Mouse (Mus musculus): Measurements from ENCODE around the gene Rnf41. TPM values are rescaled to one million over a fixed set of nuclear protein-coding genes. Genes with fewer than 3 reads are reported as not detected.

Gene Rnf41
- polyA plus RNA-seq, 1 experiment: 18.3 TPM

- 61% methylated on average over 5 of the region's 5 CpGs for WGBS
- DNase-seq (ENCODE audit: low read depth, low spot score): no peak
These were observed 30.9 kb upstream of the Rnf41 start for GRCm38 (mm10) chr10:128380565-128380964.

GRCm38 (mm10) chr10:128382482-128382881, 29.0 kb upstream of the Rnf41 start:
- WGBS: 83% methylated on average over 8 of the region's 8 CpGs

GRCm38 (mm10) chr10:128385902-128386301, 25.6 kb upstream of the Rnf41 start:
- no peak for DNase-seq (ENCODE audit: low read depth, low spot score)
- WGBS: 88% methylated on average over 7 of the region's 7 CpGs

More at GRCm38 (mm10) chr10:128382482-128382881, 29.0 kb upstream of the Rnf41 start:
- no peak for DNase-seq (ENCODE audit: low read depth, low spot score)

GRCm38 (mm10) chr10:128388941-128389340, 22.5 kb upstream of the Rnf41 start:
- 94% methylated on average over 14 of the region's 14 CpGs for WGBS
- no peak for DNase-seq (ENCODE audit: low read depth, low spot score)

- 79% methylated on average over 6 of the region's 6 CpGs for WGBS
- no peak for DNase-seq (ENCODE audit: low read depth, low spot score)
These were observed 21.9 kb upstream of the Rnf41 start for GRCm38 (mm10) chr10:128389570-128389969.

- no peak for DNase-seq (ENCODE audit: low read depth, low spot score)
- WGBS: 86% methylated on average over 12 of the region's 12 CpGs
These were observed 21.1 kb upstream of the Rnf41 start for GRCm38 (mm10) chr10:128390366-128390765.

- WGBS: 82% methylated on average over 6 of the region's 6 CpGs
- DNase-seq (ENCODE audit: low read depth, low spot score): no peak
These were observed 19.6 kb upstream of the Rnf41 start for GRCm38 (mm10) chr10:128391850-128392249.

- no peak for DNase-seq (ENCODE audit: low read depth, low spot score)
- 50% methylated on average over 11 of the region's 11 CpGs for WGBS
These were observed 15.3 kb upstream of the Rnf41 start for GRCm38 (mm10) chr10:128396017-128396673.

- 66% methylated on average over 10 of the region's 10 CpGs for WGBS
- DNase-seq (ENCODE audit: low read depth, low spot score): no peak
These were observed 14.7 kb upstream of the Rnf41 start for GRCm38 (mm10) chr10:128396716-128397264.

- DNase-seq (ENCODE audit: low read depth, low spot score): no peak
- WGBS: 27% methylated on average over 7 of the region's 7 CpGs
These were observed 14.0 kb upstream of the Rnf41 start for GRCm38 (mm10) chr10:128397466-128397865.

- 26% methylated on average over 5 of the region's 5 CpGs for WGBS
These were observed 11.1 kb upstream of the Rnf41 start for GRCm38 (mm10) chr10:128400338-128400737.

GRCm38 (mm10) chr10:128401056-128401455, 10.4 kb upstream of the Rnf41 start, which contains the start of gene Slc39a5:
TSS of gene Slc39a5 (minus strand) at chr10:128401229.
- no peak for DNase-seq (ENCODE audit: low read depth, low spot score)
- 16% methylated on average over 2 of the region's 2 CpGs for WGBS

More at GRCm38 (mm10) chr10:128400338-128400737, 11.1 kb upstream of the Rnf41 start:
- DNase-seq (ENCODE audit: low read depth, low spot score): peak; percentile 77

- WGBS: 70% methylated on average over 9 of the region's 9 CpGs
These were observed 9.8 kb upstream of the Rnf41 start for GRCm38 (mm10) chr10:128401638-128402037.

GRCm38 (mm10) chr10:128403931-128404330, 7.5 kb upstream of the Rnf41 start:
- DNase-seq (ENCODE audit: low read depth, low spot score): no peak
- 86% methylated on average over 7 of the region's 7 CpGs for WGBS

More at GRCm38 (mm10) chr10:128401638-128402037, 9.8 kb upstream of the Rnf41 start:
- no peak for DNase-seq (ENCODE audit: low read depth, low spot score)

- WGBS: 15% methylated on average over 35 of the region's 35 CpGs
- DNase-seq (ENCODE audit: low read depth, low spot score): no peak
These were observed 2.6 kb upstream of the Rnf41 start for GRCm38 (mm10) chr10:128408591-128409535.

- WGBS: 1% methylated on average over 36 of the region's 36 CpGs
- peak; percentile 98 for DNase-seq (ENCODE audit: low read depth, low spot score)
These were observed 1.5 kb upstream of the Rnf41 start for GRCm38 (mm10) chr10:128409692-128410559.

GRCm38 (mm10) chr10:128410560-128410845, 954 bp upstream of the Rnf41 start:
- 4% methylated on average over 4 of the region's 4 CpGs for WGBS
- DNase-seq (ENCODE audit: low read depth, low spot score): no peak

GRCm38 (mm10) chr10:128412055-128412381, 561 bp downstream of the Rnf41 start:
- 3% methylated on average over 14 of the region's 14 CpGs for WGBS

GRCm38 (mm10) chr10:128412558-128412957, 1.1 kb downstream of the Rnf41 start:
- DNase-seq (ENCODE audit: low read depth, low spot score): no peak
- WGBS: 26% methylated on average over 1 of the region's 1 CpGs

More at GRCm38 (mm10) chr10:128412055-128412381, 561 bp downstream of the Rnf41 start:
- DNase-seq (ENCODE audit: low read depth, low spot score): no peak

- DNase-seq (ENCODE audit: low read depth, low spot score): no peak
- 36% methylated on average over 1 of the region's 1 CpGs for WGBS
These were observed 1.6 kb downstream of the Rnf41 start for GRCm38 (mm10) chr10:128413076-128413475.
